Mouse (Mus musculus) liver, embryonic 13.5 days (tissue): ENCODE measurements at regions not wholly inside any gene's neighbourhood (a gene's known extent, or its start where the extent isn't known, plus 50 kb on each side); places are given as distances from the start of the nearest gene placed in this dataset.

Source experiments
- ATAC-seq: fragments of 200-750 bp; cut with Nextera tagmentation; 2 replicates; pipeline ENCODE4 v1.8.0; 2017; ENCODE audit warnings: low read depth, mild to moderate bottlenecking, moderate number of reproducible peaks, moderate library complexity
- DNase-seq: peaks from one replicate; pipeline ENCODE4 v3.0.0; 2022
- H3K27ac ChIP-seq: fragments of 300-500 bp; sonication (generic); 2 replicates; pipeline ENCODE4 v1.5.1; 2015; ENCODE audit warnings: moderate library complexity, mild to moderate bottlenecking, inconsistent platforms
- H3K27me3 ChIP-seq: fragments of 300-500 bp; sonication (generic); 2 replicates; pipeline ENCODE4 v1.6.1; 2015; ENCODE audit warnings: mild to moderate bottlenecking, inconsistent platforms
- H3K36me3 ChIP-seq: fragments of 300-500 bp; sonication (generic); 2 replicates; pipeline ENCODE4 v1.6.1; 2015; ENCODE audit warnings: mild to moderate bottlenecking, inconsistent platforms
- H3K4me1 ChIP-seq: fragments of 300-500 bp; sonication (generic); replicated peaks from 2 replicates; pipeline ENCODE4 v1.6.1; 2015; ENCODE audit warnings: inconsistent platforms
- H3K4me2 ChIP-seq: fragments of 300-500 bp; sonication (generic); 2 replicates; pipeline ENCODE4 v1.6.1; 2015; ENCODE audit warnings: inconsistent platforms, mild to moderate bottlenecking, moderate library complexity
- H3K4me3 ChIP-seq: fragments of 300-500 bp; sonication (generic); replicated peaks from 2 replicates; pipeline ENCODE4 v1.5.1; 2015; ENCODE audit warnings: mild to moderate bottlenecking, inconsistent platforms
- H3K9ac ChIP-seq: fragments of 300-500 bp; sonication (generic); 2 replicates; pipeline ENCODE4 v1.6.1; 2015; ENCODE audit warnings: mild to moderate bottlenecking, inconsistent platforms
- H3K9me3 ChIP-seq: fragments of 300-500 bp; sonication (generic); replicated peaks from 2 replicates; pipeline ENCODE4 v1.6.1; 2016; ENCODE audit warnings: inconsistent platforms
- WGBS: fragments of 180-500 bp; shearing (Covaris S2); methylation state at CpG from one replicate; pipeline ENCODE4 v1.1.7; 2015; ENCODE audit not compliant: insufficient replicate concordance; 5-methylcytosine and 5-hydroxymethylcytosine counted together

DNA sequence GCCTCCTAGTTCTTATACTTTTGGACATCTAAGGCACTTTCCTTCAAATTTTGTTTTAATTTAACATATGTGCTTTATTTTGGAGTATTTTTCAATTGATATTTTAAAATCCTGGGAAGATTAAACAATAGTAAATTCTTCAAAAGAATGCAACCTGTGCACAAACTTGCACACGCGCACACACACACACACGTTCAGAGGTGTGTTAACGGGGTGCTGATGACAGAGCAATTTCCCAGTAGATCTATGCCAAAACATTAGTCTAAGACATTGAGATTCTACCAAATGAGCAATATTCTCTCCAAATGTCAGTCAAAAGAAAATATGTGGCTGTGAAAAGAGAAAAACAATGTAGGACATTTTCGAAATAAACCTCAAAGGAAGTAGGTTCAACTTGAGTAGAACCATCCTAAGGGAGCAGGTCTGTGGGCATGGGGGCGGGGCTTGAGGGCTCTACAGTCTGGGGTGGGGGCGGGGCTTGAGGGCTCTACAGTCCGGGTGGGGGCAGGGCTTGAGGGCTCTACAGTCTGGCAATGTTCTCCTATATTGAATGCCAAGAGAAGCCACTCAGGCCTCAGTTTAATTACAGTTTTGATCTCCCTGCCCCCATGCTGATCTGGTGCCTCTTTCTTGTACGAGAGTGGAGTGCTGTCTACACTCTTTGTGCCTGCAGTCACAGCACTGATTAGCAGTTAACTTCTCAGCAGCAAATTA, 157.0 kb downstream of the Qdpr start:
- H3K27ac ChIP-seq: no peak overlapping the region
- no peak for ATAC-seq
- 46% methylated on average over 9 of the region's 9 CpGs for WGBS
- no peak overlapping the region for H3K4me2 ChIP-seq
- no peaks in the 10 kb centered on the region for H3K36me3 ChIP-seq
- H3K9ac ChIP-seq: no peak overlapping the region
- H3K9me3 ChIP-seq: no peaks in the 10 kb centered on the region
- H3K27me3 ChIP-seq: no peaks in the 10 kb centered on the region
- no peak overlapping the region for H3K4me3 ChIP-seq
- no peak for DNase-seq
- H3K4me1 ChIP-seq: peaks cover 7% of the 10 kb centered on the region; the same call in 1 of the 2 replicates

DNA sequence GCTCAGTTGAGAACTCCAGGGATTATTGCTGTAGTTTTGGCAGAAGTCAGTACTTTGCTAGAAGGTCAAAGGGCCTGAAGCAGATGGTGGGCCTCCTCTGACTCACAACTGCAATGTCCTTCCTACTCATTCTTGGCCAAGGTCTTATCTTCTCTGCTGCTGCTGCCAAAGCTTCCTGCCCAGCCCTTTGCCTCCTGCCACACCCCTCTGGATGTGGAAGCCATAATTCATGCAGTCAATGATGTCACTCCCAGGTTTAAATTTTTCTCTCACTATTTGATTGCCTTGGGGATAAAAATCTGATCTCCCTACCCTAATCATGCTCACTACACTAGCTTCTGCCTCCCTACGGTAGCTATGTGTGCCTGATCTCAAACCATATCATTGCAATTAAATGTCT, 157.7 kb downstream of the Qdpr start:
- ATAC-seq: peak; percentile 55; the same call in 1 of the 2 replicates
- 51% methylated on average over 1 of the region's 1 CpGs for WGBS
- peak; percentile 1 for DNase-seq

GRCm38 (mm10) chr5:45291752-45292151, 158.3 kb downstream of the Qdpr start:
- Histone ChIP-seq H3K4me2 (no peak overlapping the region), H3K27me3 (no peaks in the 10 kb centered on the region), H3K9me3 (no peaks in the 10 kb centered on the region), H3K27ac (no peak overlapping the region), H3K9ac (no peak overlapping the region), H3K4me3 (no peak overlapping the region), H3K4me1 (peaks cover 7% of the 10 kb centered on the region; the same call in 1 of the 2 replicates), H3K36me3 (no peaks in the 10 kb centered on the region)
- WGBS: 84% methylated on average over 1 of the region's 1 CpGs
- ATAC-seq: no peak
- DNase-seq: no peak

More for the DNA sequence above, 157.7 kb downstream of the Qdpr start:
- Histone ChIP-seq H3K36me3 (no peaks in the 10 kb centered on the region), H3K9ac (no peak overlapping the region), H3K27me3 (no peaks in the 10 kb centered on the region), H3K4me1 (peaks cover 7% of the 10 kb centered on the region; the same call in 1 of the 2 replicates), H3K4me3 (no peak overlapping the region), H3K4me2 (no peak overlapping the region), H3K27ac (no peak overlapping the region), H3K9me3 (no peaks in the 10 kb centered on the region)

GRCm38 (mm10) chr5:45291276-45291675, 158.8 kb downstream of the Qdpr start:
- no peak for ATAC-seq
- Histone ChIP-seq H3K4me2 (no peak overlapping the region), H3K27ac (no peak overlapping the region), H3K4me1 (peaks cover 7% of the 10 kb centered on the region; the same call in 1 of the 2 replicates), H3K36me3 (no peaks in the 10 kb centered on the region), H3K9me3 (no peaks in the 10 kb centered on the region), H3K4me3 (no peak overlapping the region), H3K27me3 (no peaks in the 10 kb centered on the region), H3K9ac (no peak overlapping the region)
- no peak for DNase-seq
- WGBS: 63% methylated on average over 3 of the region's 3 CpGs

DNA sequence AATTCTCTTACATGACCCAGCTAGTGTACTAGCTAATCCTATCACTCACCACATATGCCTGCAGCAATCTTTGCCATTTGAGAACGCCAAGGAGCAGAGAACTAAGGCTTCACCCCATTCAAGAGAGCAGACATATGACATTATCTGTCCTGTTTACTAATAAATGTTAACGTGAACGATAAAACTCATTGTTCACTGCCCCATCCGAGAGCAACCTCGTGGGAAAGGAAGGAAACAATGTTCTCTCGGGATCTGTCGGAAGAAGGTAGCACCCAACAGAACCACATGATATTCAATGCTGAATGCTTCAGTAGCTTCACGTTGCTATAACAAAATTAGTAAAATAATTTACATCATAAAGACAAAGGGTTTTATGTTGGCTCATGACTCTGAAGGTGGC, 163.6 kb downstream of the Qdpr start:
- no peak for DNase-seq
- H3K9ac ChIP-seq: no peak overlapping the region
- no peak overlapping the region for H3K27ac ChIP-seq
- H3K4me3 ChIP-seq: no peak overlapping the region
- H3K4me2 ChIP-seq: no peak overlapping the region
- no peaks in the 10 kb centered on the region for H3K4me1 ChIP-seq
- no peaks in the 10 kb centered on the region for H3K27me3 ChIP-seq
- no peaks in the 10 kb centered on the region for H3K9me3 ChIP-seq
- no peaks in the 10 kb centered on the region for H3K36me3 ChIP-seq
- no peak for ATAC-seq
- 65% methylated on average over 8 of the region's 8 CpGs for WGBS

DNA sequence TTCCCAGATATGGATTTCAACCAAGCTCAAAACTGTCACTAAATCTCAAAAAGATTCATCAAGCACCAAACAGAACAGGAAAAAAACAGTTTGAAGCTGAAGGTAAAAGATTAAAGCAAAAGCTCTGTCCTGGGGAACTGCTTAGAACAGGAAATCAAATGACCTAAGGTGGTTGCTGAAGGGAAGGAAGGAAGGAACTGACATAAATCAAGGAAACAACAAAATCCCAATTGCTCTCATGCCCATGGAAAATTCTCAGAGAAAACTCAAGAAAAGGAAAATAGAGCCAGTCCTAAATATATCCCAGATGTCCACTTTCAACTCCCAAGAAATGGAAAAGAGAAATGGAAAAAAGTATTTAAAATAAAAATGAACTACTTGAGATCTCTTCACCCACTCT, 165.4 kb downstream of the Qdpr start:
- H3K27me3 ChIP-seq: no peaks in the 10 kb centered on the region
- H3K36me3 ChIP-seq: no peaks in the 10 kb centered on the region
- H3K4me1 ChIP-seq: no peaks in the 10 kb centered on the region
- no peak overlapping the region for H3K27ac ChIP-seq
- no peak overlapping the region for H3K9ac ChIP-seq
- ATAC-seq (no peak), DNase-seq (no peak)
- no peaks in the 10 kb centered on the region for H3K9me3 ChIP-seq
- no peak overlapping the region for H3K4me2 ChIP-seq
- no peak overlapping the region for H3K4me3 ChIP-seq

GRCm38 (mm10) chr5:45283908-45284415, 166.1 kb downstream of the Qdpr start:
- Histone ChIP-seq H3K4me2 (no peak overlapping the region), H3K9me3 (no peaks in the 10 kb centered on the region), H3K9ac (no peak overlapping the region), H3K27me3 (no peaks in the 10 kb centered on the region), H3K4me3 (no peak overlapping the region), H3K27ac (no peak overlapping the region), H3K4me1 (no peaks in the 10 kb centered on the region), H3K36me3 (no peaks in the 10 kb centered on the region)
- ATAC-seq (no peak), DNase-seq (no peak)
- whole genome bisulfite sequencing: 30% methylated on average over 2 of the region's 2 CpGs

- Histone ChIP-seq H3K4me1 (no peaks in the 10 kb centered on the region), H3K4me3 (no peak overlapping the region), H3K27ac (no peak overlapping the region), H3K36me3 (no peaks in the 10 kb centered on the region), H3K9me3 (no peaks in the 10 kb centered on the region), H3K4me2 (no peak overlapping the region), H3K9ac (no peak overlapping the region), H3K27me3 (no peaks in the 10 kb centered on the region)
- ATAC-seq (no peak), DNase-seq (no peak)
- 51% methylated on average over 9 of the region's 9 CpGs for WGBS
Observed at GRCm38 (mm10) chr5:45282207-45282930, 167.7 kb downstream of the Qdpr start.

DNA sequence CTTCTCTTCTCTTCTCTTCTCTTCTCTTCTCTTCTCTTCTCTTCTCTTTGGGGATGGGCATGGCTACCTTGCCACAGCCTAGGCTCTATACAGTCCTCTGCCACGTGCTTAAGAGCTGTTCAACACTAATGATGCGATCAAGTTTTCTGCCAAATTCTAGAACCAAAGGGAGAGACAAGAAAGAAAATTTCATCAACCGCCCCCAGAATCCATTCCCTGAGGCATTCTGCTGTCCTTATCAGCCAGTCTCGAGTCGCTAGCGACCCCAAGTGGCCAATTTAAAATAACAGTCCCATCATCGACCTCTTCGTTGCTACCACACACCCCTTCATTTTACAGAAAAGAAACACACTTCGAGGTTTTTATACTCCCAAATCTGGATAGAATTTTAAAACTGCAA, 171.5 kb downstream of the Qdpr start:
- ATAC-seq: no peak
- H3K27me3 ChIP-seq: no peaks in the 10 kb centered on the region
- WGBS: under 1% methylated on average over 9 of the region's 9 CpGs
- H3K4me2 ChIP-seq: no peak overlapping the region
- H3K4me1 ChIP-seq: no peaks in the 10 kb centered on the region
- H3K9ac ChIP-seq: no peak overlapping the region
- H3K36me3 ChIP-seq: no peaks in the 10 kb centered on the region
- peak; percentile 2 for DNase-seq
- H3K9me3 ChIP-seq: no peaks in the 10 kb centered on the region
- no peak overlapping the region for H3K27ac ChIP-seq
- no peak overlapping the region for H3K4me3 ChIP-seq

GRCm38 (mm10) chr5:45278005-45278432, 172.0 kb downstream of the Qdpr start:
- H3K4me2 ChIP-seq: peak overlapping the region; percentile 17
- no peaks in the 10 kb centered on the region for H3K27me3 ChIP-seq
- H3K4me1 ChIP-seq: no peaks in the 10 kb centered on the region
- no peak for ATAC-seq
- no peak overlapping the region for H3K27ac ChIP-seq
- DNase-seq: no peak
- 10% methylated on average over 10 of the region's 10 CpGs for WGBS
- no peaks in the 10 kb centered on the region for H3K36me3 ChIP-seq
- no peaks in the 10 kb centered on the region for H3K9me3 ChIP-seq
- no peak overlapping the region for H3K9ac ChIP-seq
- H3K4me3 ChIP-seq: no peak overlapping the region

DNA sequence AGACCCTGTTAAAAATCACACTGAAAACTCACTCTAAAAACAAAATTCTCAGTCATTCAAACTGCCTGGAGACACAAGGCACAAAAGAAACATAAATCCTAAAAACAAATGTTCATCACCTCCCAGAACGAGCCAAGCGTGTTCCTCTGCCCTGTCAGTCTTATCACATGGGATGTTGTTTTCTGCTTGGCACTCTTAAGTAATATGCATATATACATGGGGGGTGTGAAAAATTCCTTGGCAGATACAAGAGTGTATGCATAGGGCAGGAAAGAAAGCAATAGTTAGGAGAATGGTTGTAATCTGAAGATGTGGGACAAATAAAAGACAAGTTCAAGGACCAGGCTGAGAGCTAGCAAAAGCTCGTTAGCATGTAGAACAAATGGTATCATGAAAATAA, 179.4 kb downstream of the Qdpr start:
- ATAC-seq (no peak), DNase-seq (no peak)
- H3K9me3 ChIP-seq: no peaks in the 10 kb centered on the region
- no peak overlapping the region for H3K27ac ChIP-seq
- no peak overlapping the region for H3K4me2 ChIP-seq
- no peak overlapping the region for H3K4me3 ChIP-seq
- 60% methylated on average over 3 of the region's 3 CpGs for WGBS
- no peaks in the 10 kb centered on the region for H3K27me3 ChIP-seq
- no peaks in the 10 kb centered on the region for H3K4me1 ChIP-seq
- H3K36me3 ChIP-seq: no peaks in the 10 kb centered on the region
- H3K9ac ChIP-seq: no peak overlapping the region

DNA sequence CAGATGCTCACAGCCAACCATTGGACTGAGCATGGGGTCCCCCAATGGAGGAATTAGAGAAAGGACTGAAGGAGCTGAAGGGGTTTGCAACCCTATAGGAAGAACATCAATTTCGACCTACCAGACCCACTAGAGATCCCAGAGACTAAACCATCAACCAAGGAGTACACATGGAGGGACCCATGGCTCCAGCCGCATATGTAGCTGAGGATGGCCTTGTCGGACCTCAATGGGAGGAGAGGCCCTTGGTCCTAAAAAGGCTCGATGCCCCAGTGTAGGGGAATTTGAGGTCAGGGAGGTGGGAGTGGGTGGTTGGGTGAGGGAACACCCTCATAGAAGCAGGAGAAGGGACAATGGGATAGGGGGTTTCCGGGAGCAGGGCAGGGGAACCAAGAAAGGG, 180.6 kb downstream of the Qdpr start:
- 53% methylated on average over 5 of the region's 5 CpGs for WGBS

More for the DNA sequence above, 180.6 kb downstream of the Qdpr start:
- no peak for ATAC-seq
- Histone ChIP-seq H3K9ac (no peak overlapping the region), H3K4me3 (no peak overlapping the region), H3K27ac (no peak overlapping the region), H3K4me1 (no peaks in the 10 kb centered on the region), H3K36me3 (no peaks in the 10 kb centered on the region), H3K4me2 (no peak overlapping the region), H3K9me3 (no peaks in the 10 kb centered on the region), H3K27me3 (no peaks in the 10 kb centered on the region)
- no peak for DNase-seq
